8 mouse cellular contexts compared by ENCODE assay signal in the genomic region with DNA sequence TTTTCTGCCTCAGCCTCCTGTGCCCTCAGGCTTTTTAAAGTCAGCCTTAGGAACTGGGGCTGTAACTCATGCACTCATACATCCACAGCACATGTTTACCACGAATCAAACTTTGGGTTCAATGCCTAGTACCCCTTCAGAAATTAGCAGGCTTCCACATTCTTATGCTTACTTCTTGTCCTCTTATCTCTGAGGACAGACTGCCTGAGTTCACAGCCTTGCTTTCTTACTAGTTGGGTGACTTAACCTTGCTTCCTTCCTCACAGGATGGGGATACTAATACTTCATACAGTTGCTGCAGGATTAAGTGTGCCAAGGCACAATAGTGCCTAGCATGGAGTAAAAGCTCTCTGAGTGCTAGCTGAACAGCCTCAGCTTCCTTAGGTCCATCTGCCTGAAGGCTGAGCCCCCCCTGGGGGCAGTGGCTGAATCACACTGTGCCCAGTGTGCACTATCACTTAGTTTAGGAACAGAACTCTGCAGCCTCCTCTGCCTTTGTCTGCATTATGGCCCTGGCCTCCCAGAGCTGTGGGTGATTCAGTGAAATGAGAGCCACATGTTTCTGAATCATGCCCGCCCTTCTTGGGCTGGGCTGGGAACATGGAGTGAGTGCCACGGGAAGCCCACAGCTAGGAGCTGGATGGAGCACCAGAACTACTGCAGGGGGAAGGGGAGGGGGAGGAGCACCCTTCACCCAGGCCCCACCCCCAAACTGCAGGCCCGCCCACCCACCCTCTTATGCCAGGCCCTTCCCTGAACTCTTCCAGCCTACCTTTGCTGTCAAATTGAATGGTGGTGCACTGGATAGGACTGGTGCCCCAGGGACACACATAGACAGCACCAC. TPM values are rescaled to one million over a fixed set of nuclear protein-coding genes. Genes with fewer than 3 reads are reported as not detected.
DNase-seq lines count a peak whose midpoint lies in the region; ATAC-seq lines count a peak whose summit lies in the region.

No protein-coding gene starts in this region.

- H3K4me3 ChIP-seq in embryonic facial prominence, embryonic 13.5 days, result no peak overlapping the region
- 0 out of 2 replicates have a peak overlapping the region, but pooled peaks have one; percentile 9 for H3K4me3 ChIP-seq in limb, embryonic 10.5 days

- peak; percentile 81 for ATAC-seq in embryonic facial prominence, embryonic 13.5 days (ENCODE audit: insufficient number of reproducible peaks, insufficient read depth, low FRiP score, low TSS enrichment, low read depth)

- WGBS in embryonic facial prominence, embryonic 13.5 days, result 23% methylated on average over 3 of the region's 4 CpGs
- WGBS in limb, embryonic 10.5 days, result 20% methylated on average over 4 of the region's 4 CpGs

- H3K9ac ChIP-seq in embryonic facial prominence, embryonic 13.5 days, result peak overlapping the region; percentile 44

- no peaks in the 10 kb centered on the region for H3K27me3 ChIP-seq in embryonic facial prominence, embryonic 13.5 days
- H3K27me3 ChIP-seq in limb, embryonic 10.5 days (ENCODE audit: low read depth, poor library complexity, severe bottlenecking), result no peaks in the 10 kb centered on the region

- no peaks in the 10 kb centered on the region for H3K9me3 ChIP-seq in embryonic facial prominence, embryonic 13.5 days
- H3K9me3 ChIP-seq in limb, embryonic 10.5 days (replicated peaks), result no peaks in the 10 kb centered on the region

- H3K36me3 ChIP-seq in embryonic facial prominence, embryonic 13.5 days, result peaks cover 37% of the 10 kb centered on the region
- H3K36me3 ChIP-seq in limb, embryonic 10.5 days, result peaks cover 58% of the 10 kb centered on the region

- peak overlapping the region; percentile 94 for H3K27ac ChIP-seq in embryonic facial prominence, embryonic 13.5 days
- peak overlapping the region; percentile 89 for H3K27ac ChIP-seq in limb, embryonic 10.5 days

- DNase-seq in embryo, embryonic 10.5 days (ENCODE audit: low spot score), result peak; percentile 36
- DNase-seq in embryo, embryonic 10 days (ENCODE audit: low spot score), result no peak
- DNase-seq in 3134 (ENCODE audit: extremely low read depth, insufficient read length, low spot score), result peak; percentile 70
- peak; percentile 66 for DNase-seq in limb, embryonic 10.5 days (ENCODE audit: low spot score)
- DNase-seq in layer of hippocampus, adult 9-10 months (ENCODE audit: low spot score), result no peak
- no peak for DNase-seq in right cerebral cortex, postnatal 14 days
- DNase-seq in frontal cortex, postnatal 10 days (ENCODE audit: low spot score in 2 of 2), result no peak

- H3K4me1 ChIP-seq in embryonic facial prominence, embryonic 13.5 days, result peaks cover 31% of the 10 kb centered on the region
- H3K4me1 ChIP-seq in limb, embryonic 10.5 days, result peaks cover 36% of the 10 kb centered on the region

- no peak overlapping the region; the same call in 1 of the 2 replicates for H3K4me2 ChIP-seq in embryonic facial prominence, embryonic 13.5 days

RNA-seq across cellular contexts. Expression of gene Itga5, which starts 8.1 kb away (rescaled TPM):
- polyA plus RNA-seq in embryonic facial prominence, embryonic 13.5 days (2015; fragmentation: Nextera tagmentation; extraction: Ambion mirVana), result 41.2 and 41.5 TPM in 2 replicates
- polyA plus RNA-seq in limb, embryonic 10.5 days (2016; fragmentation: Nextera tagmentation; extraction: Ambion mirVana), result 33.5 and 36.6 TPM in 2 replicates

RNA-seq across cellular contexts. Expression of gene Zfp385a, which starts 18.6 kb away (rescaled TPM):
- 10.9 and 12.2 TPM in 2 replicates for polyA plus RNA-seq in embryonic facial prominence, embryonic 13.5 days (2015; fragmentation: Nextera tagmentation; extraction: Ambion mirVana)
- 22.1 and 22.8 TPM in 2 replicates for polyA plus RNA-seq in limb, embryonic 10.5 days (2016; fragmentation: Nextera tagmentation; extraction: Ambion mirVana)

RNA-seq across cellular contexts. Expression of gene Gpr84, which starts 48.1 kb away (rescaled TPM):
- 0.54 and 0.62 TPM in 2 replicates for polyA plus RNA-seq in embryonic facial prominence, embryonic 13.5 days (2015; fragmentation: Nextera tagmentation; extraction: Ambion mirVana)
- 0.28 and 0.30 TPM in 2 replicates for polyA plus RNA-seq in limb, embryonic 10.5 days (2016; fragmentation: Nextera tagmentation; extraction: Ambion mirVana)

Comparison
In these comparisons a context has a peak if more than half of its experiments do, and no peak if none do; other contexts are left out.
1. DNase-seq: peak in embryo, embryonic 10.5 days (single experiment), 3134 (single experiment) and limb, embryonic 10.5 days (single experiment); none in embryo, embryonic 10 days (single experiment), layer of hippocampus, adult 9-10 months (single experiment), right cerebral cortex, postnatal 14 days (single experiment) and frontal cortex, postnatal 10 days (0 of 2).